Mouse (Mus musculus): Measurements from ENCODE around the gene Dapk3. TPM values are rescaled to one million over a fixed set of nuclear protein-coding genes. Genes with fewer than 3 reads are reported as not detected.

Dapk3 gene
- polyA plus RNA-seq, 1 experiment from 2014 or later, result 43.3 TPM

DNA sequence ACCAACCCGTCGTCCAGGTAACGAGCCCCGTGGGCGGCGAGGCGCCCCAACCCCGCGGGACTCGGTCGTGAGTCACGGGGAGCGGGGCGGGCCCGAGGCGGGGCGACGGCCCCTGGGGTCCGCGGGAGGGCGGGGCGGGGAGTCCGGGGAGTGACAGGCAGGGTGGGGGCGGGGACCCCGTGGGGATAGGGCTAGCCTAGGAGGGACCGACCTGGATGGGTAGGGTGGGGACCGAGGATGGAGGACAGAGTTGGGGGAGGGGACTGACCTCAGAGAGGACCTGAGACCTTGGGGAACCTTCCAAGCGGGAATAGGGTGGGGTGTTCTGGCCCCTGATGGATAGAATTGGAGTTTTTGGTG, 50.4 kb downstream of the Dapk3 start:
- H3K4me2 ChIP-seq (ENCODE audit: low read length), result peak overlapping the region; percentile 69
- H3K27ac ChIP-seq, result no peak overlapping the region
- peaks cover 15% of the 10 kb centered on the region for H3K27me3 ChIP-seq (ENCODE audit: insufficient read depth, low read length)
- ATAC-seq (replicated peaks; ENCODE audit: low FRiP score, low read depth) (peak; percentile 76), DNase-seq (ENCODE audit: low spot score) (no peak)
- H3K4me1 ChIP-seq (replicated peaks; ENCODE audit: insufficient read depth, low read length), result no peaks in the 10 kb centered on the region; the same call in 1 of the 2 replicates
- WGBS, result 3% methylated on average over 26 of the region's 28 CpGs
- no peaks in the 10 kb centered on the region for H3K9me3 ChIP-seq (replicated peaks; ENCODE audit: low read length)
- peak overlapping the region; percentile 63 for H3K4me3 ChIP-seq (replicated peaks; ENCODE audit: low read depth, low read length)
- no peaks in the 10 kb centered on the region for H3K36me3 ChIP-seq (ENCODE audit: insufficient read depth, low read length)
- TF ChIP-seq CTCF (IDR thresholded peaks at IDR 0.05; ENCODE audit: low read depth), result no peak
- H3K9ac ChIP-seq (ENCODE audit: low read depth, low read length), result peak overlapping the region; percentile 75

DNA sequence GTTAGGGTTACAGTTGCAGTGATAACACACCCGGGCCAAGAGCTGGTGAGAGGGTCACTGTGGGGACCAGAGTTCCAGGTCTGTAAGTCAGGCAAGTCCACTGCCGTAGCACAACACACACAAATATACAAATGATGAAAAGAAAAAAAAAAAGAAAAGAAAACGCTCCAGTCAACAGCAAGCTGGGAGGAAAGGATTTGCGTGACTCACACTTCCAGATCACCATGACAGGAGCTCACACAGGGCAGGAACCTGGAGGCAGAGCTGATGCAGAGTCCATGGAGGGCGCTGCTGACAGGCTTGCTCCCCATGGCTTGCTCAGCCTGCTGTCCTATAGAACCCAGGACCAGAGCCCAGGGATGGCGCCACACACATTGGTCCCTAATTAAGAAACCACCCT, 51.4 kb downstream of the Dapk3 start:
- ATAC-seq (replicated peaks; ENCODE audit: low FRiP score, low read depth) (no peak), DNase-seq (ENCODE audit: low spot score) (no peak)
- no peak for TF ChIP-seq CTCF (IDR thresholded peaks at IDR 0.05; ENCODE audit: low read depth)
- Histone ChIP-seq H3K4me1 (replicated peaks; ENCODE audit: insufficient read depth, low read length) (no peaks in the 10 kb centered on the region; the same call in 1 of the 2 replicates), H3K4me3 (replicated peaks; ENCODE audit: low read depth, low read length) (no peak overlapping the region), H3K9ac (ENCODE audit: low read depth, low read length) (no peak overlapping the region), H3K9me3 (replicated peaks; ENCODE audit: low read length) (no peaks in the 10 kb centered on the region), H3K27me3 (ENCODE audit: insufficient read depth, low read length) (peaks cover 15% of the 10 kb centered on the region), H3K4me2 (ENCODE audit: low read length) (no peak overlapping the region), H3K36me3 (ENCODE audit: insufficient read depth, low read length) (no peaks in the 10 kb centered on the region), H3K27ac (no peak overlapping the region)
- WGBS, result 77% methylated on average over 6 of the region's 6 CpGs

DNA sequence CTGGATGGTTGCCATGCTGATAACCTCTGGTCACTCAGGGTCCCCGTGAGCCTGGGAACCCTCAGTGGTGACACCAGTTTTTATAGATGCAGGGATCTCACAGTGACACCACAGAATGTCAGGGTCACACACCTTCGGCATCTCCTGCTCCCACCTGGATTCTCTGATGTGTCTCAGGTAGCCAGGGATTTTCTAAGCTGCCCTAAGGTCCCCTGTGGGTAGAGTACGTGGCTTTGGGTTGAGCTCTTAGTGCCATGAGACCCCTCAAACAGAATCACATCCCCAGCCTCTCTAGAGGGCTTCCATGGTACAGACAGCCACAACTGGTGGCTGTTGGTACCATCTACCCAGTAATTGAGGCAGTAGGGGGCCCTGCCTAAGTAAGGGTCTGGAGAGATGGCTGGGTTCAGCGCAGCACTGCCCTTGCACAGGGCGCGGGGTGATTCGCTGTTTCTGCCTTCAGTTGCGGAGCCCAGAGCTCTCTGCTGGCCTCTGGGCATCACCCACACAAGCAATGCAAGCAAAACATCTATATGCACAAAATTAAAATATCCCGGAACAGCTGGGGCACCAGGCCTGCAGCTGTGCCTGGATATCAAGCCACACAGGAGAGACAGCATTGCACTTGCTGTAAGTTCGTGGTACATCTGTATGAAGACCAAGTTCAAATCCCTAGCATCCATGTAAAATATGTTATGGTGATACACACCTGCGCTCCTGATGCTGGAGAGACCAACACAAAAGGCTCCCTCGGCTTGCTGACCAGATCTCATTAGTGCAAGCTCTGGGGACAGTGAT, 53.9 kb downstream of the Dapk3 start:
- Histone ChIP-seq H3K9me3 (replicated peaks; ENCODE audit: low read length) (no peaks in the 10 kb centered on the region), H3K4me2 (ENCODE audit: low read length) (no peak overlapping the region), H3K27ac (no peak overlapping the region), H3K9ac (ENCODE audit: low read depth, low read length) (no peak overlapping the region), H3K4me1 (replicated peaks; ENCODE audit: insufficient read depth, low read length) (no peaks in the 10 kb centered on the region; the same call in 1 of the 2 replicates), H3K27me3 (ENCODE audit: insufficient read depth, low read length) (peaks cover 5% of the 10 kb centered on the region; the same call in 1 of the 2 replicates), H3K4me3 (replicated peaks; ENCODE audit: low read depth, low read length) (no peak overlapping the region), H3K36me3 (ENCODE audit: insufficient read depth, low read length) (no peaks in the 10 kb centered on the region)
- DNase-seq (ENCODE audit: low spot score) (no peak), ATAC-seq (replicated peaks; ENCODE audit: low FRiP score, low read depth) (no peak)
- TF ChIP-seq CTCF (IDR thresholded peaks at IDR 0.05; ENCODE audit: low read depth), result no peak
- 87% methylated on average over 12 of the region's 12 CpGs for WGBS

DNA sequence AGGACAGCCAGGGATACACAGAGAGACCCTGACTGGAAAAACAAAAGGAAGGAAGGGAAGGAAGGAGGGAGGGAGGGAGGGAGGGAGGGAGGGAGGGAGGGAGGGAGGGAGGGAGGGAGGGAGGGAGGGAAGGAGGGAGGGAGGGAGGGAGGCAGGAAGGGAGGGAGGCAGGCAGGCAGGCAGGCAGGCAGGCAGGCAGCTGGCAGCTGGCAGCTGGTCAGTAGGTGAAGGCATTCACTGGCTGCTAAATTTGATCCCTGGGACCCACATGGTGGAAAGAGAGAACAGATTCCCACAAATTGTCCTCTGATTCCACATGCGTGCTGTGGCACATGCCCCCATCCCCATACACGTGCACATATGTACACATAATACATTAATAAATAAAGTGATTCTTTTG, 55.8 kb downstream of the Dapk3 start:
- ATAC-seq (replicated peaks; ENCODE audit: low FRiP score, low read depth) (no peak), DNase-seq (ENCODE audit: low spot score) (no peak)
- peaks cover 8% of the 10 kb centered on the region; the same call in 1 of the 2 replicates for H3K27me3 ChIP-seq (ENCODE audit: insufficient read depth, low read length)
- no peaks in the 10 kb centered on the region for H3K9me3 ChIP-seq (replicated peaks; ENCODE audit: low read length)
- H3K36me3 ChIP-seq (ENCODE audit: insufficient read depth, low read length), result no peaks in the 10 kb centered on the region
- no peak overlapping the region for H3K4me3 ChIP-seq (replicated peaks; ENCODE audit: low read depth, low read length)
- no peak overlapping the region for H3K9ac ChIP-seq (ENCODE audit: low read depth, low read length)
- 66% methylated on average over 2 of the region's 2 CpGs for WGBS
- H3K4me2 ChIP-seq (ENCODE audit: low read length), result no peak overlapping the region
- TF ChIP-seq CTCF (IDR thresholded peaks at IDR 0.05; ENCODE audit: low read depth), result no peak
- no peak overlapping the region for H3K27ac ChIP-seq
- H3K4me1 ChIP-seq (replicated peaks; ENCODE audit: insufficient read depth, low read length), result no peaks in the 10 kb centered on the region; the same call in 1 of the 2 replicates

DNA sequence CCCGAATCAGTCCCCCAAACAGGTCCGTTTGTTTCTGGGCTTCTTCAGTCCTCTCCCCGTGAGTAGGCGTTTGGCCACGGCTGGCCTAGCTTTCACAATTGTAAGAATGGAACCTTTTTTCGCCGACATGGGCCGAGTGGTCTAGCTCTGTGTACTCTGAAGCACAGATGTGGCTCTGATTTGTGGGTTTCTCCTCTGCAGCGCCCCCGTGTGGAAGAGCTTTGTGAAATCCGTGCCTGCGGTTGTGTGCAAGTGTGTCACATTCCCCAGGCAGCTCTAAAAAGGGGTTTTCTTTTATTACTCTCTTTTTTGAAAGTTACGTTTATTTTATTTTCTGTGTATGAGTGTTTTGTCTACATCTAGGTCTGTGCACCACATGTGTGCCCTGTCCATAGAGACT, 58.1 kb downstream of the Dapk3 start:
- Histone ChIP-seq H3K9ac (ENCODE audit: low read depth, low read length) (no peak overlapping the region), H3K4me2 (ENCODE audit: low read length) (no peak overlapping the region), H3K27me3 (ENCODE audit: insufficient read depth, low read length) (peaks cover 8% of the 10 kb centered on the region; the same call in 1 of the 2 replicates), H3K36me3 (ENCODE audit: insufficient read depth, low read length) (no peaks in the 10 kb centered on the region), H3K9me3 (replicated peaks; ENCODE audit: low read length) (no peaks in the 10 kb centered on the region), H3K4me3 (replicated peaks; ENCODE audit: low read depth, low read length) (no peak overlapping the region), H3K4me1 (replicated peaks; ENCODE audit: insufficient read depth, low read length) (0 out of 2 replicates have a peak, but pooled peaks cover 2% of the 10 kb centered on the region), H3K27ac (no peak overlapping the region)
- ATAC-seq (replicated peaks; ENCODE audit: low FRiP score, low read depth) (no peak), DNase-seq (ENCODE audit: low spot score) (peak; percentile 61)
- peak; percentile 72 for TF ChIP-seq CTCF (IDR thresholded peaks at IDR 0.05; ENCODE audit: low read depth)
- WGBS, result 33% methylated on average over 13 of the region's 13 CpGs

DNA sequence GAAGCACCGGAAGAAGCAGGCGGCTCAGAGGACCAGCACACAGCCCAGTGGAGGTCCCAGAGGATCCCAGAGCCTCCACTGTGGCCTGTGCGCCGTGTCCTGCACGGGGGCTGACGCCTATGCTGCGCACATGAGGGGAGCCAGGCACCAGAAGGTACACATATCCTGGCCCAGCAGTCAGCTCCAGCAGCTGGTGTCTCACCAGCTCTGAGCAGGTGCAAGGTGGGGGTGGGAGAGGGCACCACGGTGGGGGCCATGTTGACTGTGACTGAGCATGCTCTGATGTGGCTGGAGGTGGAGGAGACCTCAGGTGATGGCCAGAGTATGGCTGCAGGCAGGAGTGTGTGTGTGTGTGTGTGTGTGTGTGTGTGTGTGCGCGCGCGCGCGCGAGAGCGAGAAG, 59.2 kb downstream of the Dapk3 start:
- no peak for TF ChIP-seq CTCF (IDR thresholded peaks at IDR 0.05; ENCODE audit: low read depth)
- Histone ChIP-seq H3K4me2 (ENCODE audit: low read length) (no peak overlapping the region), H3K36me3 (ENCODE audit: insufficient read depth, low read length) (no peaks in the 10 kb centered on the region), H3K4me3 (replicated peaks; ENCODE audit: low read depth, low read length) (no peak overlapping the region), H3K9me3 (replicated peaks; ENCODE audit: low read length) (no peaks in the 10 kb centered on the region), H3K27ac (no peak overlapping the region), H3K27me3 (ENCODE audit: insufficient read depth, low read length) (peaks cover 8% of the 10 kb centered on the region; the same call in 1 of the 2 replicates), H3K9ac (ENCODE audit: low read depth, low read length) (no peak overlapping the region), H3K4me1 (replicated peaks; ENCODE audit: insufficient read depth, low read length) (0 out of 2 replicates have a peak, but pooled peaks cover 2% of the 10 kb centered on the region)
- 91% methylated on average over 16 of the region's 16 CpGs for WGBS
- DNase-seq (ENCODE audit: low spot score) (no peak), ATAC-seq (replicated peaks; ENCODE audit: low FRiP score, low read depth) (no peak)

Other genes with a start within 250 kb of the Dapk3 start
- 3.4 TPM in 2 replicates for gene Gng7, start 168.1 kb upstream of the Dapk3 start, polyA plus RNA-seq (2015; fragmentation: Nextera tagmentation; extraction: Ambion mirVana)
- gene Diras1, start 157.3 kb upstream of the Dapk3 start, polyA plus RNA-seq (2015; fragmentation: Nextera tagmentation; extraction: Ambion mirVana), result 0.11 TPM in 1 of 2 replicates, not detected in the other
- 13.4 and 13.9 TPM in 2 replicates for gene Slc39a3, start 145.6 kb upstream of the Dapk3 start, polyA plus RNA-seq (2015; fragmentation: Nextera tagmentation; extraction: Ambion mirVana)
- gene Sgta, start 122.8 kb upstream of the Dapk3 start, polyA plus RNA-seq (2015; fragmentation: Nextera tagmentation; extraction: Ambion mirVana), result 161 and 168 TPM in 2 replicates
- gene Thop1, start 113.0 kb upstream of the Dapk3 start, polyA plus RNA-seq (2015; fragmentation: Nextera tagmentation; extraction: Ambion mirVana), result 30.6 and 34.2 TPM in 2 replicates
- gene Creb3l3, start 84.1 kb upstream of the Dapk3 start, polyA plus RNA-seq (2015; fragmentation: Nextera tagmentation; extraction: Ambion mirVana), result 0.29 and 0.36 TPM in 2 replicates
- gene Map2k2, start 77.1 kb upstream of the Dapk3 start, polyA plus RNA-seq (2015; fragmentation: Nextera tagmentation; extraction: Ambion mirVana), result 162 and 166 TPM in 2 replicates
- 33.7 and 37.4 TPM in 2 replicates for gene Zbtb7a, start 47.8 kb upstream of the Dapk3 start, polyA plus RNA-seq (2015; fragmentation: Nextera tagmentation; extraction: Ambion mirVana)
- 28.4 and 32.0 TPM in 2 replicates for gene Pias4, start 15.1 kb upstream of the Dapk3 start, polyA plus RNA-seq (2015; fragmentation: Nextera tagmentation; extraction: Ambion mirVana)
- 560 and 590 TPM in 2 replicates for gene Eef2, start 6.4 kb upstream of the Dapk3 start, polyA plus RNA-seq (2015; fragmentation: Nextera tagmentation; extraction: Ambion mirVana)
- gene 4930442H23Rik, start 844 bp downstream of the Dapk3 start, polyA plus RNA-seq (2015; fragmentation: Nextera tagmentation; extraction: Ambion mirVana), result not detected in 2 replicates
- gene Nmrk2, start 19.0 kb downstream of the Dapk3 start, polyA plus RNA-seq (2015; fragmentation: Nextera tagmentation; extraction: Ambion mirVana), result not detected in 2 replicates
- gene Atcay, start 47.8 kb downstream of the Dapk3 start, polyA plus RNA-seq (2015; fragmentation: Nextera tagmentation; extraction: Ambion mirVana), result 0.32 TPM in 1 of 2 replicates, not detected in the other
- gene Zfr2, start 50.1 kb downstream of the Dapk3 start, polyA plus RNA-seq (2015; fragmentation: Nextera tagmentation; extraction: Ambion mirVana), result 3.1 and 4.6 TPM in 2 replicates
- gene Matk, start 69.9 kb downstream of the Dapk3 start, polyA plus RNA-seq (2015; fragmentation: Nextera tagmentation; extraction: Ambion mirVana), result 3.9 and 5.5 TPM in 2 replicates
- gene Mrpl54, start 83.9 kb downstream of the Dapk3 start, polyA plus RNA-seq (2015; fragmentation: Nextera tagmentation; extraction: Ambion mirVana), result 259 and 283 TPM in 2 replicates
- gene Apba3, start 84.0 kb downstream of the Dapk3 start, polyA plus RNA-seq (2015; fragmentation: Nextera tagmentation; extraction: Ambion mirVana), result 55.7 and 60.5 TPM in 2 replicates
- 19.0 and 19.1 TPM in 2 replicates for gene Tjp3, start 108.6 kb downstream of the Dapk3 start, polyA plus RNA-seq (2015; fragmentation: Nextera tagmentation; extraction: Ambion mirVana)
- 37.8 and 39.3 TPM in 2 replicates for gene Pip5k1c, start 110.0 kb downstream of the Dapk3 start, polyA plus RNA-seq (2015; fragmentation: Nextera tagmentation; extraction: Ambion mirVana)
- 24.5 and 26.4 TPM in 2 replicates for gene Cactin, start 138.1 kb downstream of the Dapk3 start, polyA plus RNA-seq (2015; fragmentation: Nextera tagmentation; extraction: Ambion mirVana)
- 16.1 and 17.5 TPM in 2 replicates for gene Tbxa2r, start 145.7 kb downstream of the Dapk3 start, polyA plus RNA-seq (2015; fragmentation: Nextera tagmentation; extraction: Ambion mirVana)
- 0.07 and 0.13 TPM in 2 replicates for gene Gipc3, start 160.3 kb downstream of the Dapk3 start, polyA plus RNA-seq (2015; fragmentation: Nextera tagmentation; extraction: Ambion mirVana)
- gene Hmg20b, start 167.5 kb downstream of the Dapk3 start, polyA plus RNA-seq (2015; fragmentation: Nextera tagmentation; extraction: Ambion mirVana), result 92.4 and 99.0 TPM in 2 replicates
- gene Mfsd12, start 174.5 kb downstream of the Dapk3 start, polyA plus RNA-seq (2015; fragmentation: Nextera tagmentation; extraction: Ambion mirVana), result 11.3 and 11.6 TPM in 2 replicates
- gene 4930404N11Rik, start 182.8 kb downstream of the Dapk3 start, polyA plus RNA-seq (2015; fragmentation: Nextera tagmentation; extraction: Ambion mirVana), result 0.45 and 0.59 TPM in 2 replicates
- 67.5 and 70.6 TPM in 2 replicates for gene Fzr1, start 195.5 kb downstream of the Dapk3 start, polyA plus RNA-seq (2015; fragmentation: Nextera tagmentation; extraction: Ambion mirVana)
- gene Dohh, start 201.4 kb downstream of the Dapk3 start, polyA plus RNA-seq (2015; fragmentation: Nextera tagmentation; extraction: Ambion mirVana), result 74.3 and 80.6 TPM in 2 replicates
- 1.9 and 2.1 TPM in 2 replicates for gene Gm48551, start 201.5 kb downstream of the Dapk3 start, polyA plus RNA-seq (2015; fragmentation: Nextera tagmentation; extraction: Ambion mirVana)
- 0.82 and 1.9 TPM in 2 replicates for gene Gm48552, start 206.0 kb downstream of the Dapk3 start, polyA plus RNA-seq (2015; fragmentation: Nextera tagmentation; extraction: Ambion mirVana)
- 62.4 and 68.6 TPM in 2 replicates for gene Smim24, start 210.0 kb downstream of the Dapk3 start, polyA plus RNA-seq (2015; fragmentation: Nextera tagmentation; extraction: Ambion mirVana)

Measured in kidney, postnatal 0 days (tissue).